Mouse (Mus musculus) spleen, postnatal 36 days (tissue): Measurements from ENCODE around the gene Nmur1.
"Not testable (repeated sequence)": the region's sequence is repeated elsewhere in the genome, so short reads cannot be mapped to it uniquely, and the experiment has no call there.

Experiments used
- DNase-seq, 2 experiments: peaks; one replicate each; pipeline ENCODE4 v3.0.0; 2022; ENCODE audit warnings: low spot score in 2 of 2, mixed read lengths in 1 of 2

Nmur1 gene

GRCm38 (mm10) chr1:86359798-86360179 lies 66.2 kb downstream of the Nmur1 start:
- no peak for DNase-seq

- DNase-seq = peak; percentile 98
These were observed 66.9 kb downstream of the Nmur1 start, which contains the start of gene Ncl for GRCm38 (mm10) chr1:86358906-86359797. Ncl (minus strand) TSS chr1:86359400.

- DNase-seq = no peak
These were observed 67.7 kb downstream of the Nmur1 start for GRCm38 (mm10) chr1:86358229-86358905.

- no peak for DNase-seq
These were observed 71.8 kb downstream of the Nmur1 start for GRCm38 (mm10) chr1:86354186-86354585.

- DNase-seq = no peak
These were observed 75.5 kb downstream of the Nmur1 start for GRCm38 (mm10) chr1:86350576-86350975.

GRCm38 (mm10) chr1:86349696-86350095 lies 76.3 kb downstream of the Nmur1 start:
- DNase-seq = no peak

GRCm38 (mm10) chr1:86349201-86349600 lies 76.8 kb downstream of the Nmur1 start:
- DNase-seq = no peak

- no peak for DNase-seq
These were observed 77.2 kb downstream of the Nmur1 start for GRCm38 (mm10) chr1:86348801-86349200.

- DNase-seq = no peak
These were observed 77.9 kb downstream of the Nmur1 start for GRCm38 (mm10) chr1:86348083-86348482.

GRCm38 (mm10) chr1:86347716-86348045 lies 78.3 kb downstream of the Nmur1 start:
- no peak for DNase-seq

- DNase-seq = no peak
These were observed 78.9 kb downstream of the Nmur1 start for GRCm38 (mm10) chr1:86346851-86347715.

GRCm38 (mm10) chr1:86345956-86346355 lies 80.1 kb downstream of the Nmur1 start:
- no peak for DNase-seq

- no peak for DNase-seq
These were observed 81.0 kb downstream of the Nmur1 start for GRCm38 (mm10) chr1:86345069-86345468.

GRCm38 (mm10) chr1:86343969-86344861 lies 81.8 kb downstream of the Nmur1 start:
- DNase-seq = peak; percentile 16 to 39

- no peak for DNase-seq
These were observed 82.9 kb downstream of the Nmur1 start for GRCm38 (mm10) chr1:86343087-86343645.

- no peak for DNase-seq
These were observed 83.7 kb downstream of the Nmur1 start for GRCm38 (mm10) chr1:86342371-86342770.

GRCm38 (mm10) chr1:86341096-86341495 lies 84.9 kb downstream of the Nmur1 start:
- DNase-seq = not testable (repeated sequence)

- peak; percentile 70 to 80 for DNase-seq
These were observed 86.7 kb downstream of the Nmur1 start for GRCm38 (mm10) chr1:86339156-86339812.

GRCm38 (mm10) chr1:86336330-86336729 lies 89.7 kb downstream of the Nmur1 start:
- no peak for DNase-seq
